Mouse (Mus musculus) embryonic fibroblast, embryonic 13.5 days (primary cell): ENCODE results near the gene Sgip1.

ENCODE experiments used
- CTCF ChIP-seq: IDR thresholded peaks from 2 replicates; pipeline ENCODE4 v1.5.1; 2011; ENCODE audit warnings: mild to moderate bottlenecking, control low read depth, low read length, moderate library complexity, borderline replicate concordance; ENCODE audit not compliant: insufficient read depth
- POLR2A ChIP-seq: IDR thresholded peaks from 2 replicates; pipeline ENCODE4 v1.6.1; 2011; ENCODE audit warnings: low read depth, mild to moderate bottlenecking, control low read depth, low read length, moderate library complexity

DNA sequence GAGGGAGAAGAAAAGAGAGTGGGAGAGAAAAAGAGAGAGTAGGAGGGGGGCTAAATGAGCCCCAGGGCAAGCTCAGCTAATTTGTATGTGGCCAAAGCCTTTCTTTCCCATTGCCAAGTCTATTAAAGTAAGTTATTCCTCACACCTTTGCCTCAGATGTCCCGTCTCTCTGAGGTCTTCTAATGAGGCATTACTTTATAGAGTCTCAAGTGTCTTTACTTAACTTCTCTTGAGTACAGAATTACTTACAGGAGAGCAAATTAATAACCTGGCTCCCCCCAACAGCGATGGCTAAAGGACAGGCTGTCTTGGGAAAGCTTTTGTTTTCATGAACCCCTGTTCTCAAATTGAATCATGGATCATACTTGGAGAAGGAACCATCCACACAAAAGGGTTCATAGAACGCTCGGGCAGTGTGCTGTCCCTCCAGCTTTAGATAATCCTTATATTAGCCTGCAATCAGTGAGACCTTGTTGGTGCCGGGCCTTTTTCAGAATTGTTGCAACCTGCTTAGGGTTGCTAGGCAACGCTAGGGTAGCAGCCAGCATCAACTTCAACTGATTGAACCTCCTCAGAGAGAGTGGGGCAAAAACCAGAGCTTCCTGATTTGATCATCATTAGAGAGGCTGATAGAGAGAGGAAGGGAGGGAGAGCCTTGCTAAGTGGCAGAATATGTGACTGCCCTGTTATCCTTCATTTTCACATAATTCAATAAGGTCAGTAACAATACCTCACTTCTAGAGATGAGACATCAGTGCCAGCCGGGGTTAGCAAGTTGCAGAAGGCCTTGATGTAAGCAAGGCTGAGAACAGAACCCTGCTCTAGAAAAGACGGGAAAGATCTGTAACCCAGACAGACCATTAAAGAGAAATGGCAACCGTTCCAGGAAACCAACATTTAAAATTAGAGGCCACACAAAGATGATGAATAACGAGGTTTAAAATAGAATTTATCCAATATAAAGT is 114.1 kb downstream of the Sgip1 start:
- TF ChIP-seq CTCF, result no peak
- TF ChIP-seq POLR2A, result no peak
